Mouse (Mus musculus) hindbrain, embryonic 15.5 days (tissue): ENCODE measurements around the gene Rasgef1b. TPM values are rescaled to one million over a fixed set of nuclear protein-coding genes. Genes with fewer than 3 reads are reported as not detected.

Experiments used
- ATAC-seq: fragments of 200-750 bp; cut with Nextera tagmentation; 2 replicates; pipeline ENCODE4 v1.8.0; 2017; ENCODE audit warnings: low read depth, moderate number of reproducible peaks, moderate TSS enrichment; ENCODE audit not compliant: low FRiP score
- H3K27ac ChIP-seq: fragments of 300-500 bp; sonication (generic); replicated peaks from 2 replicates; pipeline ENCODE4 v1.5.1; 2015; ENCODE audit warnings: mild to moderate bottlenecking, inconsistent platforms
- H3K27me3 ChIP-seq: fragments of 300-500 bp; sonication (generic); 2 replicates; pipeline ENCODE4 v1.6.1; 2015; ENCODE audit warnings: control low read depth, inconsistent platforms
- H3K36me3 ChIP-seq: fragments of 300-500 bp; sonication (generic); 2 replicates; pipeline ENCODE4 v1.6.1; 2015; ENCODE audit warnings: control low read depth, inconsistent platforms
- H3K4me1 ChIP-seq: fragments of 300-500 bp; sonication (generic); replicated peaks from 2 replicates; pipeline ENCODE4 v1.6.1; 2015; ENCODE audit warnings: control low read depth, inconsistent platforms
- H3K4me2 ChIP-seq: fragments of 300-500 bp; sonication (generic); 2 replicates; pipeline ENCODE4 v1.6.1; 2015; ENCODE audit warnings: moderate library complexity, mild to moderate bottlenecking, inconsistent platforms
- H3K4me3 ChIP-seq: fragments of 300-500 bp; sonication (generic); 2 replicates; pipeline ENCODE4 v1.5.1; 2015; ENCODE audit warnings: mild to moderate bottlenecking, inconsistent platforms
- H3K9ac ChIP-seq: fragments of 300-500 bp; sonication (generic); 2 replicates; pipeline ENCODE4 v1.6.1; 2015; ENCODE audit warnings: inconsistent platforms
- H3K9me3 ChIP-seq: fragments of 300-500 bp; sonication (generic); 2 replicates; pipeline ENCODE4 v1.6.1; 2016; ENCODE audit warnings: control low read depth, inconsistent platforms
- WGBS: fragments of 180-500 bp; shearing (Covaris S2); methylation state at CpG from one replicate; pipeline ENCODE4 v1.1.7; 2015; 5-methylcytosine and 5-hydroxymethylcytosine counted together
- polyA plus RNA-seq: library from polyadenylated mRNA; unstranded; fragments of >200 nt; fragmentation: Nextera tagmentation; extraction: Ambion mirVana; gene quantifications from 2 replicates; pipeline ENCODE4 v1.2.1, GENCODE M21; 2015

The Rasgef1b gene
- polyA plus RNA-seq, 1 experiment from 2014 or later, result 54.2 TPM

DNA sequence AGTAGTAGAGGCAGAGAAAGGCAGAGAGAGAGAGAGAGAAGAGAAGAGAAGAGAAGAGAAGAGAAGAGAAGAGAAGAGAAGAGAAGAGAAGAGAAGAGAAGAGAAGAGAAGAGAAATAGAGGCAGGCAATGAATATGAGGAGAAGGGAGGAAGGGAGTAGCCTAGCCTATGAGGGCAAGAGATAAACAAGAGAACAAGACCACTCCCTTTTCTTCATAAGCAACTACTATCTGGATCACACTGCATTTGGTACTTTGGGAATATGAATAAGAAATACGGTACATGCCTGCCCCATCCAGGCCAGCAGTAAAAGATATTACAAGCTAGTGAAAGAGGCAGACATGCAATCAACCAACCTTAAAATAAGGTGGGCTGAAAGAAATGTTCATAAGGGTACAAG, 360.2 kb downstream of the Rasgef1b start:
- no peaks in the 10 kb centered on the region for H3K27me3 ChIP-seq
- H3K4me2 ChIP-seq, result no peak overlapping the region
- H3K27ac ChIP-seq, result no peak overlapping the region
- no peaks in the 10 kb centered on the region for H3K4me1 ChIP-seq
- H3K36me3 ChIP-seq, result no peaks in the 10 kb centered on the region
- no peaks in the 10 kb centered on the region for H3K9me3 ChIP-seq
- H3K4me3 ChIP-seq, result no peak overlapping the region
- H3K9ac ChIP-seq, result no peak overlapping the region
- no peak for ATAC-seq
- WGBS, result 89% methylated on average over 1 of the region's 1 CpGs

DNA sequence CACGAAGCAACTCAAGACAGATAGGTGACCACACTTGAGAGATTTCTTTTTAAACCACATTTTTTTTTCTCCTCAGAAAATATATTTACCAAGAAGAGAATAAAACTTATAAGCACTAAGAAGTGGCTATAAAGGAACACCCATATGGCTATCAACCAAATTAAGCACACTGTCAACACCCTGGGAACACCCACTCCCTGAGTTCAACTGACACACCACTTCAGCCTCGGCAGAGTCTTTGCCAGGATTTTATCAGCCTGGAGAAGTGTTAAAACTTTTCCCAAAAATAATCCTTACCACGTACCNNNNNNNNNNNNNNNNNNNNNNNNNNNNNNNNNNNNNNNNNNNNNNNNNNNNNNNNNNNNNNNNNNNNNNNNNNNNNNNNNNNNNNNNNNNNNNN, 368.3 kb downstream of the Rasgef1b start:
- ATAC-seq, result no peak
- H3K9me3 ChIP-seq, result no peaks in the 10 kb centered on the region
- no peaks in the 10 kb centered on the region for H3K4me1 ChIP-seq
- H3K4me3 ChIP-seq, result no peak overlapping the region
- no peak overlapping the region for H3K27ac ChIP-seq
- no peaks in the 10 kb centered on the region for H3K36me3 ChIP-seq
- no peak overlapping the region for H3K9ac ChIP-seq
- WGBS, result 85% methylated on average over 3 of the region's 3 CpGs
- H3K27me3 ChIP-seq, result no peaks in the 10 kb centered on the region
- H3K4me2 ChIP-seq, result no peak overlapping the region

DNA sequence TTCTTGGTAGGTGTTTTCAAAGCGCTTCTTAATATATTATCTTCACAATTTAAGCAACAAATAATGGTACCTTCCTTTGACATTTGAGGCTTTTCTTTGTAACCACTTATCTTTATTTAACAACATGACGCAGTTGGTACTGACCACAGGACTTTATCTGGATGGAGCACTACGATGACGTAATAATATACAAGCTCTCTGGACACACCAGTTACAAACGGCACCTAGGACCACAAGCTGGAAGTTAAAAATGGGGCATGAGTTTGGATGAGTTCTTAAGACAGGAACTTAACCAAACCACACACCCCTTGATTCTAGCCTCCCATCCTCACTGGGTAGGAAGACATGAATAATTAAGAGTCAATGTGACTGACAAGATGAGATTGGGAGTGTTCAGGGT, 369.6 kb downstream of the Rasgef1b start:
- no peak for ATAC-seq

DNA sequence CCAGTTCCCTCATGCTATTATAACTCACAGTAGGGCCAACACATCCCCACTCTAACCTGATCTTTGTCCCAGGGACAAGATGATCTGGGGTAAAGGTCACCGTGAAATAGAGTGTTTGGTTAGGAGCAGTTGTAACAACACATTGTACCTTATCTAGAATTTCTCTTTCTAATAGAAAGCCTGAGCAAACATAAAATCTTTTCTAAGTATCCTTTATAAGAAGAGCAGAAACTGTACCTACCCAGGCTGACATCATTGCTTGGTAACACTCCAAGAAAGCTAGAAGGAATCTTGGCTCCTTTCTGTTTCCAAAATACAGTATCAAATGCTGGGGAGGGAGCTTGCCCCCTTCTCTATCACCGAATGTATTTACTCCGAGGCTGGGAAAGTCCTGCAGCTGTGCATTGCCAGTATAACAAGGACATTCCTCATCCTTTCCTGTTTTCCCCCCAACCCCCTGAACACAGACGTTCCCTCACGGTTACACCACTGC, 374.2 kb downstream of the Rasgef1b start:
- Histone ChIP-seq H3K27me3 (no peaks in the 10 kb centered on the region), H3K4me1 (no peaks in the 10 kb centered on the region), H3K9me3 (no peaks in the 10 kb centered on the region), H3K9ac (no peak overlapping the region), H3K4me3 (no peak overlapping the region), H3K27ac (no peak overlapping the region), H3K4me2 (no peak overlapping the region), H3K36me3 (no peaks in the 10 kb centered on the region)
- 72% methylated on average over 5 of the region's 5 CpGs for WGBS
- no peak for ATAC-seq

More for the DNA sequence above, 369.6 kb downstream of the Rasgef1b start:
- H3K4me1 ChIP-seq, result no peaks in the 10 kb centered on the region
- H3K27ac ChIP-seq, result no peak overlapping the region
- WGBS, result 95% methylated on average over 5 of the region's 5 CpGs
- no peak overlapping the region for H3K4me3 ChIP-seq
- no peaks in the 10 kb centered on the region for H3K27me3 ChIP-seq
- H3K4me2 ChIP-seq, result no peak overlapping the region
- no peaks in the 10 kb centered on the region for H3K36me3 ChIP-seq
- H3K9me3 ChIP-seq, result no peaks in the 10 kb centered on the region
- H3K9ac ChIP-seq, result no peak overlapping the region

DNA sequence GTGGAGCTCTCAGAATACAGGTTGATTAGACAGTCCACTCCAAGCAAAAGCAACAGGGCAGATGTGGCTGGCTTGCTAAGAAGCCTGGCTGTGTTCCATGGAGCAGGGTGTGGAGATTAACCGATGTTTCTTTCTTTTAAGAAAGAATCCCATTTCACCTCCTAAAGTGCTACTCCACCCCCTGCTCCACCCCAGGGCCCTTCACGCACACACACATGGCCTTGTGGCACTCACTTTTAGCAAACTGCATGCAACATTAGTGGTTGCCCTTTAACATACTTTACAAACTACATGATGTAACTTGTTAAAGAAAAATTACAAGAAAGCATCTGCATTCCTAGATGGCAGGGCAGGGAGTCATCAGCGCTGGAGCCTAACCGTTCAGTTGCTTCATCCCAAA, 378.8 kb downstream of the Rasgef1b start:
- Histone ChIP-seq H3K4me1 (peaks cover 5% of the 10 kb centered on the region; the same call in 1 of the 2 replicates), H3K9me3 (no peaks in the 10 kb centered on the region), H3K36me3 (no peaks in the 10 kb centered on the region), H3K4me2 (no peak overlapping the region), H3K9ac (no peak overlapping the region), H3K27ac (no peak overlapping the region), H3K4me3 (no peak overlapping the region), H3K27me3 (no peaks in the 10 kb centered on the region)
- WGBS, result 62% methylated on average over 4 of the region's 4 CpGs
- no peak for ATAC-seq

DNA sequence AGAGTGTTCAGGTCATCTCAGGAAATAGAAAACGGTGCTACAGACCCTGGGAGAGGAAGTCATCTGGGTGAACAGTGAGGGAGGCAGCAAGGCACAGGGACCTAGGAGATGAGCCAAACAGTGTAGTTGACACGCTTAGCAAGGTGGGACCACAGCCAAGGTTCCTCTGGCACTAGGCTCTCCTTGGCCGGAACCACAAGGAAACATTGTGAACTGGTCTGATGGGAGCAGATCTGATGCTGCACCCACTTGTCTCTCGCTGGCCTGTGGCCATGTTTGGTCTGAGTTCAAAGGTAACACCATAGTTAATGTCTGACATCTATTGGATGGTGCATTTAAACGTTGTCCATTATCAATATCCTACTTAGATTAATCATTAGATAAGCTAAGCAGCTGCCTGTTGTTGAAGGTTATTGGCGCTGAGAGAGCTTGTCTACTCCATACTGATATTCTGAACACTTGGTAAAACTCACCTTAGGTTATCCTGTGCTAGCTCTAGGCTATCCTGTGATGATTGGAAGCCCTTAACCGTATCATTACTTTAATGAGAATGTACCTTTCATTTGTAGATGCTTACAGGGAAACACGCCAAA, 380.5 kb downstream of the Rasgef1b start:
- H3K9ac ChIP-seq, result no peak overlapping the region
- ATAC-seq, result 0 out of 2 replicates have a peak, but pooled peaks have one; percentile 59
- no peaks in the 10 kb centered on the region for H3K27me3 ChIP-seq
- 73% methylated on average over 8 of the region's 8 CpGs for WGBS
- no peaks in the 10 kb centered on the region for H3K36me3 ChIP-seq
- no peak overlapping the region for H3K27ac ChIP-seq
- H3K4me3 ChIP-seq, result no peak overlapping the region
- H3K4me1 ChIP-seq, result peaks cover 5% of the 10 kb centered on the region; the same call in 1 of the 2 replicates
- H3K9me3 ChIP-seq, result no peaks in the 10 kb centered on the region
- H3K4me2 ChIP-seq, result no peak overlapping the region

DNA sequence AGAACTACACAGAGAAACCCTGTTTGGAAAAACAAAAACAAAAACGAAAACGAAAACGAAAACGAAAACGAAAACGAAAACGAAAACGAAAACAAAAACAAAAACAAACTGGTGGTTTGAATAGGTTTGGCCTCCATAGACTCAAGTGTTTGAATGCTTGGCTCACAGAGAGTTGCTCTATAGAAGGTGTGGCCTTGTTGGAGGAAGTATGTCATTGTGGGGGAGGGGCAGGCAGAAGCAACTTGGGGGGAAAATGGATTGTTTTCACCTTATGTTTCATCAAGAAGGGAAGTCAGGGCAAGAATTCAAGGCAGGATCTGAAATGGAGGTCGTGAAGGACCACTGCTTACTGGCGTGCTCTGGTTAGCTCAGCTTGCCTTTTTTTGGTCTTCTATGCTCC, 386.3 kb downstream of the Rasgef1b start:
- ATAC-seq, result no peak
- WGBS, result 96% methylated on average over 10 of the region's 10 CpGs
- no peak overlapping the region for H3K4me2 ChIP-seq
- H3K36me3 ChIP-seq, result no peaks in the 10 kb centered on the region
- H3K4me3 ChIP-seq, result no peak overlapping the region
- no peak overlapping the region for H3K27ac ChIP-seq
- H3K4me1 ChIP-seq, result no peaks in the 10 kb centered on the region
- H3K27me3 ChIP-seq, result no peaks in the 10 kb centered on the region
- no peaks in the 10 kb centered on the region for H3K9me3 ChIP-seq
- no peak overlapping the region for H3K9ac ChIP-seq

DNA sequence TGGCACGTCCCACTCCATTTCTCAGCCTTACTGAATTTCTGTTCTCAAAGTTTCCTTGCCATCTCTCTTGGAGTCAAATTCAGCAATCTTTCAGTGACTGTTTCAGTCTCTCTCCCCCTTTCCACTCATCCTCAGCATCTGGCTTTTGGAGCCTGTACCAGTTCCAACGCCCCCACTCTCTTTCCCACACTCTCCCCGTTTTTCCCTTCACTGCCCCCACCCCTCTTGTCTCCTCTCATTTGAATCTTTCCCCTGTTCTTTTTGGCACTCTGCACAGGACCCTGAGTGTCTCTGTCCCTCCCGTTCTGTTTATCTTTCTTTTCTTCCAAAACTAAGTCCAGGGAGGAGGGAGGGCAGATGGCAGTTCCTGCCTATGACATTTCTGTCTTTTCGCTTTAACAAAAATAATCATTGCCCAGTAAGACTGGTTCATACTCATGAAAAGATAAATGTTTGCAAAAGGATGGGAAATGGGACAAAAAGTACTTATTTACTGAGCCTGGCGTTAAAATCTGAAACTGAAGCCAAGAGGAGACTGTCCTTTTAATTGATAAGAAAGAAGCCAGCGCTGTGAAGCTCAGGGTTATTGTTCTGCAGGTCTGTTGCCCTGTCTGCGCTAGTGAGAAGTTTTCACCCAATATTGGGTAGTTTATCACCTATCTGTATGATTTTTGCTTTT, 388.4 kb downstream of the Rasgef1b start:
- Histone ChIP-seq H3K36me3 (no peaks in the 10 kb centered on the region), H3K27me3 (no peaks in the 10 kb centered on the region), H3K4me2 (no peak overlapping the region), H3K9ac (no peak overlapping the region), H3K9me3 (no peaks in the 10 kb centered on the region), H3K4me3 (no peak overlapping the region), H3K4me1 (no peaks in the 10 kb centered on the region), H3K27ac (no peak overlapping the region; the same call in 1 of the 2 replicates)
- ATAC-seq, result no peak
- WGBS, result 72% methylated on average over 8 of the region's 8 CpGs

DNA sequence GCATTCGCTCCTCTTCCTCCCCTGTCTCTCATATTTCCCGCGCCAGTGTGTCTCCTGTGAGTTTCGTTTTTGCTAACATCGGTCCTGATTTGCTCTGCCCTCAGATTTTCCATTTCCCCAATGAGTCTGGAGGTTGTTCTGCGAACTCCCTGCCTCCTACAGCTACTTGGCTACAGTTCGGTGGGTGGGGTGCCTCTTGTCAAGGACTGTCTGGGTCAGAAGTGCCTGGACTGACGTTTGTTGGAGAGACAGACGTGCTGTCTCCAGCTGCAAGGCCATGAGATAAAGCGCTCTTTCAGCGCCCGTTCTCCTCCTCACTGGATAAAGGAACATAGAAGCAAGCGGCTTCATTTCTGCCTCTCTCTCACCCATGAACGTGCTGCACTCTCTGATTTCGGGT, 389.1 kb downstream of the Rasgef1b start:
- Histone ChIP-seq H3K27ac (no peak overlapping the region), H3K9me3 (no peaks in the 10 kb centered on the region), H3K4me1 (no peaks in the 10 kb centered on the region), H3K4me2 (0 out of 2 replicates have a peak overlapping the region, but pooled peaks have one; percentile 14), H3K27me3 (no peaks in the 10 kb centered on the region), H3K9ac (no peak overlapping the region), H3K4me3 (no peak overlapping the region), H3K36me3 (no peaks in the 10 kb centered on the region)
- 60% methylated on average over 15 of the region's 15 CpGs for WGBS
- ATAC-seq, result no peak

DNA sequence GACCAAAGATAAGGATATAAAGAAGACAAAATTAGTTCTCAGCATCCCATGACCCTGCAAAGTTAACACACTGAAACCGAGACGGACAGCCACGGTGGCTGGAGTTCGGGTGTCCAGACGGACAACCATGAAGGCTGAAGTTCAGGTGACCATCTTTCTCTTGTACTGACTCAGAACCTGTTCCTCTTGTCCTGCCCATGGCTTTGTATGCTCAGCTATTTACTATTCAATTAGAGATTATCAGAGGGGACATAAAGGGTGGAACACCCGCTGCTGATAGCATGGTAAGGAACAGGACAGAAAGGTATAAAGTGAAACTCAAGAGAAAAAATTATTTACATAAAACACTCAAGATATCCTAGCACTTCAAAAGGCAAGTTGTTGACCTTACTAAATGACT, 390.0 kb downstream of the Rasgef1b start:
- no peaks in the 10 kb centered on the region for H3K27me3 ChIP-seq
- no peaks in the 10 kb centered on the region for H3K9me3 ChIP-seq
- ATAC-seq, result no peak
- no peak overlapping the region for H3K9ac ChIP-seq
- WGBS, result 91% methylated on average over 6 of the region's 6 CpGs
- no peaks in the 10 kb centered on the region for H3K36me3 ChIP-seq
- no peak overlapping the region for H3K4me2 ChIP-seq
- no peak overlapping the region for H3K4me3 ChIP-seq
- H3K27ac ChIP-seq, result no peak overlapping the region
- H3K4me1 ChIP-seq, result no peaks in the 10 kb centered on the region

DNA sequence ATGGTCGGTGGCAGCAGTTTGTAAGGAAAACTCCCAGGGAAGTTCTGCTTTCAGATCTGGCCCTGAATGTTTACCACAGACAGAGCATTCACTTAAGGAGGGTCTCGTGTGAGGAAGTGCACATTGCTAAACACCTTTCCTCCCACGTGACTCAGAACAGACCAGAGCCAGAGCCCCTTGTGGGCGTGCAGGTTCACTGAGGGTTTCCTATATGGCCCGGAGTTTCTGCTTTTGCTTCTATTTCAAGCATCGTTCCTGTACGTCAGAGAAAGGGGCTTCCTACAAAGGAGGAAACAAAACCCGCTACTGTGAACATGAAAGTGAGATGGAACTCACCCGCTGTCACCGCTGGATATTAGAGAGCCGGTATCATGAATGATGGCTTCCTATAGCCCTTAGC, 392.4 kb downstream of the Rasgef1b start:
- no peak overlapping the region for H3K4me2 ChIP-seq
- ATAC-seq, result no peak
- no peak overlapping the region for H3K4me3 ChIP-seq
- no peaks in the 10 kb centered on the region for H3K36me3 ChIP-seq
- H3K4me1 ChIP-seq, result no peaks in the 10 kb centered on the region
- H3K9me3 ChIP-seq, result no peaks in the 10 kb centered on the region
- H3K27me3 ChIP-seq, result no peaks in the 10 kb centered on the region
- no peak overlapping the region for H3K27ac ChIP-seq
- WGBS, result 83% methylated on average over 11 of the region's 11 CpGs
- H3K9ac ChIP-seq, result no peak overlapping the region

DNA sequence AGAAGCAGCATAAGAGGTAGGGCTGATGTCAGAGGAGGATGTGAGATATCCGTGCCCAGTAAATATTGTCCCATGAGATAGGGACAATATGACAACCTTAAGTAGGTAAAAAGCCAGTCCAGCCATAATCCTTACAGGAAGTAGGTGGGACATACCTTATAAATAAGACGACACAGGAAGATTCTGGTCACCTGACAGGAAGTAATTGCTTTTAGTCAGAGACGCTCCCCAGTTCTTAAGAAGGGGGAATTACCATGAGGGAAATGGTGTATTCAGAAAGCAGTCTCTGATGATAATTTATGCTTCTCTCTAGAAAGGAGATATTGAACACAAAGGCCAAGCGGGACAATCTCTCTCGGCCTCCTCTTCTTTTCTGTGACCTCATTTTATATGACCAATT, 394.8 kb downstream of the Rasgef1b start:
- Histone ChIP-seq H3K27me3 (no peaks in the 10 kb centered on the region), H3K4me1 (0 out of 2 replicates have a peak, but pooled peaks cover 2% of the 10 kb centered on the region)
- WGBS, result 85% methylated on average over 5 of the region's 5 CpGs

More for the DNA sequence above, 394.8 kb downstream of the Rasgef1b start:
- H3K36me3 ChIP-seq, result no peaks in the 10 kb centered on the region
- no peak for ATAC-seq
- H3K27ac ChIP-seq, result no peak overlapping the region
- no peak overlapping the region for H3K4me2 ChIP-seq
- no peak overlapping the region for H3K9ac ChIP-seq
- H3K4me3 ChIP-seq, result no peak overlapping the region
- H3K9me3 ChIP-seq, result no peaks in the 10 kb centered on the region
